Mouse (Mus musculus) heart, embryonic 10.5 days (tissue): ENCODE measurements around the gene Lsm11. TPM values are rescaled to one million over a fixed set of nuclear protein-coding genes. Genes with fewer than 3 reads are reported as not detected.

Experiments used
- DNase-seq: peaks from one replicate; pipeline ENCODE4 v3.0.0-alpha.2; 2017; ENCODE audit warnings: low spot score
- H3K27ac ChIP-seq: fragments of 300-500 bp; sonication (generic); 2 replicates; pipeline ENCODE4 v1.5.1; 2016; ENCODE audit warnings: mild to moderate bottlenecking
- H3K27me3 ChIP-seq: fragments of 300-500 bp; sonication (generic); 2 replicates; pipeline ENCODE4 v1.6.1; 2016; ENCODE audit warnings: mild to moderate bottlenecking; ENCODE audit not compliant: poor library complexity, insufficient read depth, severe bottlenecking
- H3K36me3 ChIP-seq: fragments of 300-500 bp; sonication (generic); 2 replicates; pipeline ENCODE4 v1.6.1; 2016; ENCODE audit warnings: mild to moderate bottlenecking, moderate library complexity
- H3K4me1 ChIP-seq: fragments of 300-500 bp; sonication (generic); 2 replicates; pipeline ENCODE4 v1.6.1; 2016; ENCODE audit warnings: mild to moderate bottlenecking
- H3K4me3 ChIP-seq: fragments of 300-500 bp; sonication (generic); 2 replicates; pipeline ENCODE4 v1.5.1; 2016; ENCODE audit warnings: mild to moderate bottlenecking, moderate library complexity
- H3K9me3 ChIP-seq: fragments of 300-500 bp; sonication (generic); 2 replicates; pipeline ENCODE4 v1.6.1; 2016; ENCODE audit warnings: mild to moderate bottlenecking, moderate library complexity
- WGBS: fragments of 180-500 bp; shearing (Covaris S2); methylation state at CpG from one replicate; pipeline ENCODE4 v1.1.7; 2016; 5-methylcytosine and 5-hydroxymethylcytosine counted together
- polyA plus RNA-seq: library from polyadenylated mRNA; unstranded; fragments of >200 nt; fragmentation: Nextera tagmentation; extraction: Ambion mirVana; gene quantifications from 2 replicates; pipeline ENCODE4 v1.2.1, GENCODE M21; 2016

Lsm11 gene
- polyA plus RNA-seq, 1 experiment from 2014 or later = 7.6 TPM

DNA sequence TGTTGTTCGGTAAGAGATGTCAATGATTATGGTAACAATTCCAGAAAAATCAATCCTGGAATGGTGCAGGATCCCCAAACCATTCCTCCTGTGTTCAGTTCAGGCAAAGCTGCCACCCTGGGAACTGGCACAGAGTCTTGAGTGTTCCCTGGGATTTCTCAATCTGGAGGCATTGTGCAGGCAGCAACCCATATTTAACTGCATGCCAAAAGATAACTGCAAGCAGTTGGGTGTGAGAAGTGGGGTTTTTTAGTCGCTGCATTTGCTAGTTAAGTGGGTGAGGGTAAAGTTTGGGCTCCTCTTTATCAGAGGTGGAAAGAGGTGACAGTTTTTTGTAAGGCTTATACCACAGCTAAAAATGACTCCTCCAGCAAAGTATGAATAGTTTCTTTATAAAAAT, 2.8 kb upstream of the Lsm11 start:
- Histone ChIP-seq H3K36me3 (peaks cover 29% of the 10 kb centered on the region), H3K4me3 (no peak overlapping the region), H3K4me1 (peaks cover 11% of the 10 kb centered on the region; the same call in 1 of the 2 replicates), H3K27ac (no peak overlapping the region), H3K9me3 (no peaks in the 10 kb centered on the region), H3K27me3 (no peaks in the 10 kb centered on the region)
- 79% methylated on average over 2 of the region's 2 CpGs for WGBS
- peak; percentile 6 for DNase-seq

DNA sequence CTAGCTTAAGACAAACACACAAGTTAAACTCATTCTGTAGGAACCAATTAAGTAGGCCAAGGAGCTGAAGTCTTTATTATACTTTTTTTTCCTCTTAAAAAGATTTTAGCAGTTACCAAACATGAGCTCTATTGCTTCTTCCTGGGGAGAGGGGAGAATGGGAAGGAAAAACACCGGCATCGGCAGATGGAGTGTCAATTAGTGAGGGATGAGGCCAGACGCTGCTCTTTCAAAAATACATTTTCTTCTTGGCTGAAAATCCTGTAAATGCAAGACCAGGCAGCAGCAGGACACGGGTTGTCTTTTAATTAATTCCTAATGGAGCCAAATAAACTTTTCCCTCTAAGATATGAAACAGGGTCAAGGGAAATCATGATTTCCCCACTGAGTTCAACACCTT, 2.1 kb upstream of the Lsm11 start:
- DNase-seq = no peak
- Histone ChIP-seq H3K4me1 (peaks cover 12% of the 10 kb centered on the region), H3K36me3 (peaks cover 23% of the 10 kb centered on the region), H3K4me3 (no peak overlapping the region), H3K27ac (no peak overlapping the region), H3K9me3 (no peaks in the 10 kb centered on the region), H3K27me3 (no peaks in the 10 kb centered on the region)
- WGBS = 89% methylated on average over 4 of the region's 4 CpGs

DNA sequence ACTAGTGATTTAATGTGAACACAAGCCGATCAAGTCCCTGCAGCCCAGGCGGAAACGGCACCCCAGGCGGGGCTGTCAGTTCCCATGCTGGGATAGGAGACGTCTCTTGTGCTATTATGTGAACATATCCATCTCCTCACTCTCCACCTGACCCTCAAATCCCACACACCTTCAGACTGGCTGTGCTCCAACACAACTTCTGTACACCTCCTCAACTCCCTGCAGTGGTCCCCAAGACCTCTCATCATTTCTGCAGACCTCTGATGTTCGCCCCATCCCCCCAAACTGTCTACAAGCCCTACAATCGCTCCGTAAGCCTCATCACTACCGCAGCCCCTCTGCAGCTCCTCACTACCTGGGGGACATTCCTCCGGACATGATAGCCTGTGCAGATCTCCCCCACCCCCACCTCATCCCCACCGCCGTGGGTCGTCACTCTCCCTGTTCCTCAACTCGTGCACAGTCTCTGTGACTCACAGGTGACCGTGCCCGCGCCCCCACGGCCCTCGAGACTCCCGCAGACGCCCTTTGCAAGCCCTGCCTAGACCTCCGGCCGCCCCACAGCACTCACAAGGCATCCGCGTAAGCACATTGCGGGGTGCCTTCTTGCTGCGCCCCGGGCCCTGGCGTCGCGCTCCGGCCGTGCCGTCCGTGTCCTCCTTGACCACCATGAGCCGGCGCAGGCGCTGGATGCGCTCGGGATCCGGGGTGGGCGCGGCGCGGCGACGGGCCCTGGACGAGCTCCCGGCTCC, 668 bp downstream of the Lsm11 start:
- Histone ChIP-seq H3K27ac (peak overlapping the region; percentile 89), H3K4me1 (peaks cover 22% of the 10 kb centered on the region), H3K4me3 (peak overlapping the region; percentile 90), H3K9me3 (no peaks in the 10 kb centered on the region), H3K27me3 (no peaks in the 10 kb centered on the region), H3K36me3 (peaks cover 3% of the 10 kb centered on the region; the same call in 1 of the 2 replicates)
- WGBS = under 1% methylated on average over 49 of the region's 49 CpGs
- peak; percentile 77 for DNase-seq

DNA sequence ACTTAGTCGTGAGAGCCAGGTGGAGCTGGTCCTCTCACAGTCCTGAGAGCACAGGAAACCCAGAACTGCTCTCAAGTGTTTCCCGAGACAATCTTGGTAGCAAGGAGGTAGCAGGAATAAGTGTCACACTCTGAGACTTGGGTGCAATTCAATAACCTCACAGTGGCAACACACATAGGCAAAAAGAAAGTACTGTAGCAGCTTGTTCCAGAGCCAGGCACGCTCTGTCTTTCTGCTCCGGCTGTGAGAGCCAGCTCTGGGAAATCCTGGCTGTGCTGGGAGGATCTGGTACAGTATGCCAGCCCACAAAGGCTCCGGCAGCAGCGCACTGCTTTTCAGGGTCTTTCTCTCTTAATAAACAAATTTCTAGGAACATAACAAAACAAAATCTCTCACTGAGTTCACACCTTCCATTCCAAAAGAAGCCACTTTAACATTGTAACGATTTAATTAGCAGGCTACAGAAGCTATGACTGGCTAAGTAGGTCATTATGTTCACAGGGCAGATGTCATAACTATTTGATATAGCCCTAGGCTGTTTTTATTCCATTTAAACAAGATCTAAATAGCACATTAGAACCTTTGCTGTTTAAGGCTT, 1.5 kb downstream of the Lsm11 start:
- peak; percentile 71 for DNase-seq
- 70% methylated on average over 7 of the region's 7 CpGs for WGBS
- Histone ChIP-seq H3K27ac (no peak overlapping the region; the same call in 1 of the 2 replicates), H3K36me3 (peaks cover 5% of the 10 kb centered on the region; the same call in 1 of the 2 replicates), H3K4me1 (peaks cover 22% of the 10 kb centered on the region), H3K4me3 (peak overlapping the region; percentile 90), H3K27me3 (no peaks in the 10 kb centered on the region), H3K9me3 (no peaks in the 10 kb centered on the region)

DNA sequence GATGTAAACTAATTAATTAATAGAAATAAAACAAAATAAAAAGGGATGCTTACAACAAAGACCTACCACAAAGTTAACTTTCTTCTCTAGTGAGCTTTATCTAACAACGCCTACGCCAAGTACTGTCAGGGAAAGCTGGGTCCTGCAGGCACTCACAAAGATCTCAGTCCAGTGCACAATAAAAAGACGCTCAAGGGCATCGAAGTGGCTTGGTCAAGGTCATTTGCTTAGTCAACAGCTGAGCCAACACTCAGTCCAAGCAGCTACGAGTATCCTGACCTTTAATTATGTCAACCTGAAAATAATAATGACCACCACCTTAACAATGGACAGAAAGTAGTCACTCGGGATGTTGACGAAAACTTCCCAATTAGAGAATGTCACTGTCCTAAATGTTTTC, 2.5 kb downstream of the Lsm11 start:
- H3K36me3 ChIP-seq = peaks cover 7% of the 10 kb centered on the region; the same call in 1 of the 2 replicates
- 88% methylated on average over 7 of the region's 7 CpGs for WGBS
- no peaks in the 10 kb centered on the region for H3K27me3 ChIP-seq
- peak; percentile 45 for DNase-seq
- H3K4me1 ChIP-seq = peaks cover 22% of the 10 kb centered on the region
- no peaks in the 10 kb centered on the region for H3K9me3 ChIP-seq
- no peak overlapping the region for H3K4me3 ChIP-seq
- H3K27ac ChIP-seq = no peak overlapping the region

DNA sequence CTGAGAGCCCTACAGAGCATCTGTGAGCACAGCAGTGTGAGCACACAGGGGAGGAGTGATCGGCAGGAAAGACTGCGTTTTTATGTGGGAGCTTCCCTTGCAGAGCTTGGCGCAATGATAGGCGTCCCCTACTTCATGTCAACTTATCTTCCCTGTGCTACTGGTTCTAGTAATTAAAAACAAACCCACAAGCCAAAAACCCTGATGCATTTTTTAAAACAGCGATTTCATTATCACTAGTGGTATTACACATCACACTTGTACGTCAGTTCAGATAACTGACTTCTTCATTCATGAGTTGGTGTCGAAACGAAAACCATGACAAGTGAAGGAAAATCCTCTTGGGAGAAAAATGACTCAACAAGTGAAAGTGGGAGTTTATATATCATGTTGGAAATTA, 5.8 kb downstream of the Lsm11 start:
- peaks cover 41% of the 10 kb centered on the region for H3K36me3 ChIP-seq
- H3K27me3 ChIP-seq = no peaks in the 10 kb centered on the region
- no peak overlapping the region for H3K27ac ChIP-seq
- H3K9me3 ChIP-seq = no peaks in the 10 kb centered on the region
- H3K4me1 ChIP-seq = peaks cover 25% of the 10 kb centered on the region
- no peak overlapping the region for H3K4me3 ChIP-seq
- WGBS = 83% methylated on average over 8 of the region's 8 CpGs
- no peak for DNase-seq

DNA sequence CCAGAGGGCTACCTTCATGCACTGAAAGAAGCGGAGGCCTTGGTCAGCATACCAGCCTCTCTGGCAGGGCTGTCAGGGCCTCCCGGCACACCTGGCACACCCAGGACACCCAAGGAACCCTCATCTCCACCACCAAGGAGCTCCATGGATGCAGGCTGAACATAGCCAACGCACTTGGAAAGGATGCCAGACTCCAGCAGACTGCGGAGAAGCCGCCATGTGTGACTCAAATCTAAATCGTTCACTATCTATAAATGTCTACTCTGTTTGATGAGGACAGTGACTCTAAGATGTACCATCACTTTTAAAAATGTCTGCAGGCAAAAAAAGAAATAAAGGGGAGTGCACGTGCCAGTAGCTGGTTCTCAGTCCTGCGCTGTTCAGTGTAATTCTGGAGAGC, 7.3 kb downstream of the Lsm11 start:
- no peaks in the 10 kb centered on the region for H3K27me3 ChIP-seq
- no peak overlapping the region for H3K27ac ChIP-seq
- 96% methylated on average over 8 of the region's 8 CpGs for WGBS
- H3K36me3 ChIP-seq = peaks cover 55% of the 10 kb centered on the region
- no peak for DNase-seq
- no peak overlapping the region for H3K4me3 ChIP-seq
- H3K9me3 ChIP-seq = no peaks in the 10 kb centered on the region
- H3K4me1 ChIP-seq = peaks cover 14% of the 10 kb centered on the region

DNA sequence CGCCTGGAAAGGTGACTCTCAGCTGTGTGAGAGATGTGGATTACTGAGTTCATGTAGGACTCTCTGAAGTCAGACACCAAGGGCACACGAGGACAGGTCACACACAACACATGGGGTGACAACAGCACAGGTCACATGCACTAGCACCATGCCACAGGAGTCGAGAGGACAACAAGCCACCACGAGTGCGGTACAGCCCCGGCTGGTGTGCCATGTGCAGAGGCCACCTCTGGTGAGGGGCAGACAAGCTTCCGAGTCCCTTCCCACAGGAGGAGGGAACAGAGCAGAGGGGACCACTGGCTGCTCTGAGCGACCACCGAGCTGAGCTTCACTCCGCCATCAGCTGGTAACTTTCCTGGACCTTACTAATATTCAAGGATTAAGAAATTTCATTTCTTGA, 12.0 kb downstream of the Lsm11 start:
- H3K4me3 ChIP-seq = no peak overlapping the region
- no peak overlapping the region for H3K27ac ChIP-seq
- peaks cover 74% of the 10 kb centered on the region for H3K36me3 ChIP-seq
- H3K27me3 ChIP-seq = no peaks in the 10 kb centered on the region
- peaks cover 3% of the 10 kb centered on the region; the same call in 1 of the 2 replicates for H3K4me1 ChIP-seq
- 90% methylated on average over 10 of the region's 10 CpGs for WGBS
- H3K9me3 ChIP-seq = no peaks in the 10 kb centered on the region
- DNase-seq = no peak

DNA sequence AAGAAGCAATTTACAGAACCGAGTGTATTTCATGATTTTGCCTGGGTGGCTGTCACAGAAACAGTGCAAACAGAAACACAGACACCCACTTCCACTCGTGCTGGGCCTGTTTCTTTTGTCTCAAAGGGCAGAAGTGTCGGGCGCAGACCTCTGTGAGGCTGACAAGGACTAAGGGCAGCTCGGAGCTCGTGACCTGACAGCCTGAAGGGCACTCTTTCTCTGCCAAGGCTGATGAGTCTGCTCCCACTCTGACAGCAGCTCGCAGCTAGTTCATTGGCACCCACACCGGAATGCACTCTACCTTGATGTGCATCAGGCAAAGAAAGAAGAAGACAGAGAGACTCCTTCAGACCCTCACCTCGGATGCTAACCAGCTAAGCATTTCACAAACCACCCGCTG, 15.2 kb downstream of the Lsm11 start:
- no peak overlapping the region for H3K4me3 ChIP-seq
- H3K36me3 ChIP-seq = peaks cover 41% of the 10 kb centered on the region
- H3K27ac ChIP-seq = no peak overlapping the region
- H3K27me3 ChIP-seq = no peaks in the 10 kb centered on the region
- H3K4me1 ChIP-seq = peaks cover 3% of the 10 kb centered on the region; the same call in 1 of the 2 replicates
- DNase-seq = no peak
- WGBS = 86% methylated on average over 10 of the region's 10 CpGs
- H3K9me3 ChIP-seq = no peaks in the 10 kb centered on the region

DNA sequence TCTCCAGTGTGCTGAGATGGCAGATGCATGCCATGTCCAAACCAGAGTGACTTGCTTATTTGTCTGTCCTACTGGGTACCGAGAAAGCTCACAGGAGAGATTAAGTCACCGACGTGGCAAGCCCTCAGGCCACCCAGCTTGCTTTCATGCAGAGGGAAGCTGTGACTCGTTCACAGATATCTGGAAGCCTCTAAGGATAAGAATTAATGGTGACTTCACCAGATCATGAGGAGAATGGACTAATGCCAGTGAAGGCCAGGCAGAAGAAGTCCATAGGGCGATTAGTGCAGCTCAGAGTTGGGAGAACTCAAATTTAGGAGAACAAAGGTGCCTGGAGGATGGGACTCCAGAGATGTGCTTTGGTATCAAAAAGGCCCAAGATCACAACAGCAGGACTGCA, 17.3 kb downstream of the Lsm11 start:
- Histone ChIP-seq H3K36me3 (peaks cover 21% of the 10 kb centered on the region; the same call in 1 of the 2 replicates), H3K27ac (no peak overlapping the region), H3K4me3 (no peak overlapping the region), H3K27me3 (no peaks in the 10 kb centered on the region), H3K9me3 (no peaks in the 10 kb centered on the region), H3K4me1 (no peaks in the 10 kb centered on the region; the same call in 1 of the 2 replicates)
- no peak for DNase-seq
- WGBS = 53% methylated on average over 5 of the region's 5 CpGs

DNA sequence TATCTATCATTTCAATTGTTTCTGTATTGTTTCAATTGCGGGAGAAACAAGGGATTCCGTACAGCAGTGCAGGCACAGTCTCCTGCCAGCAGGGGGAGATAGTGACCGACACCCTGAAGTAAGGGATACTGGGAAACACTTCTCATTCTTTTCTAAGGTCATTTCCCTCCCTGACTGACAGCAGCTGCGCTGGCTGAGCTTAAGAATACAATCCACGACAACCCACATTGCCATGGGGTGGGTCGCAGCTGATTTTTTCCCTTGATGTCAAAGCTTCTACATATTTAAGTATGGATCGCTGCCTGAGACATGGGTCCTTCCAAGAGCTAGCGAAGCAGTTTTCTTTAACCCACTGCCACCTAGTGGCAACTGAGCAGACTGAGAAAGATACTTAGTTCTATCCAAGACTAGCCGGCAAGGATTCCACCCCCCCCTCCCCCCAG, 18.1 kb downstream of the Lsm11 start:
- WGBS = 0% methylated on average over 9 of the region's 9 CpGs
- no peaks in the 10 kb centered on the region for H3K27me3 ChIP-seq
- H3K27ac ChIP-seq = peak overlapping the region; percentile 80
- no peaks in the 10 kb centered on the region for H3K9me3 ChIP-seq
- peaks cover 15% of the 10 kb centered on the region; the same call in 1 of the 2 replicates for H3K36me3 ChIP-seq
- H3K4me1 ChIP-seq = peaks cover under 1% of the 10 kb centered on the region; the same call in 1 of the 2 replicates
- peak; percentile 89 for DNase-seq
- peak overlapping the region; percentile 58 for H3K4me3 ChIP-seq

DNA sequence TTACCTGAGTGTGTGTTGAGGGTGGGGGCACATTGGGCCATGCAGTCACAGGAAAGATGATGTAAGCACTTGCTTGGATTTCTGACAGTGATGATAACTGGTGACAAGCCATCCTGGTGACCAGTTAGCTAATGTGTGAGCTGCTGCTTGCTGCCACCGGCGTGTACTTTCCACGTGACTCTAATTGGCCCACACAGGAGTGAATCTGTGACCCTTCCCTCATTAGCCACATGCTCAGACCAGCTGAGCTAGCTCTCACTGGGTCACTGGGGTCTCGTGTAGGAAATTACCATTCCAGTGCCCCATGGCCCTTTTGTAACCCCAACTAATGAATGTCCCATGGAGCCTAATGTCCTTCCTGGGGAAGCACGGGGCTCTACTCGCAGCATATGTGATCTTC, 19.3 kb downstream of the Lsm11 start:
- H3K27ac ChIP-seq = no peak overlapping the region

DNA sequence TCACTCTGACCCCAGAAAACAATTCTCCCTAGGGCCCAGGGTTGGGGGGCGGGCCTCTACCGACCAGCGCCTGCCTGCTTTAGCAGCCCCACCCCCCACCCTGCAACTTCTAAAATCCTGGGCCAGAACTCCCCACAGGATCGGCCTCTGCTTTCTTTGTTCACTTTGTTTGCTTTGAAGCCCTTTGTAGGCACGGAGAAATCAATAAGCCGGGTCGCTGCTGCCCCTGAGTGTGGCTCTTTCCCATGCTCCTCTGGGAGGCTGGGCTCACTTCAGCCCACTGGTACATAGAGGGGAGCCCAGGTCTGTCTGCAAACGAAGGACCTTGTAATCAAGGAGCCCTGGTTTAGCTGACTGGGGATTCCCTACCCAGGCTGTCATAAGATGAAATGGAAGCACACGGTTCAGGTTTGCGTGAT, 23.2 kb downstream of the Lsm11 start:
- Histone ChIP-seq H3K4me3 (peak overlapping the region; percentile 18; the same call in 1 of the 2 replicates), H3K27ac (peak overlapping the region; percentile 47; the same call in 1 of the 2 replicates), H3K27me3 (no peaks in the 10 kb centered on the region), H3K4me1 (peaks cover 7% of the 10 kb centered on the region), H3K36me3 (no peaks in the 10 kb centered on the region), H3K9me3 (no peaks in the 10 kb centered on the region)
- no peak for DNase-seq
- 13% methylated on average over 10 of the region's 10 CpGs for WGBS

More for the DNA sequence above, 19.3 kb downstream of the Lsm11 start:
- no peaks in the 10 kb centered on the region for H3K9me3 ChIP-seq
- H3K4me3 ChIP-seq = no peak overlapping the region
- peaks cover 7% of the 10 kb centered on the region for H3K4me1 ChIP-seq
- no peaks in the 10 kb centered on the region for H3K27me3 ChIP-seq
- WGBS = 75% methylated on average over 6 of the region's 6 CpGs
- no peak for DNase-seq
- peaks cover 13% of the 10 kb centered on the region; the same call in 1 of the 2 replicates for H3K36me3 ChIP-seq
